Mouse (Mus musculus) right cerebral cortex, adult 18-20 months (tissue): ENCODE results near the gene Cerkl.

Experiments used
- DNase-seq: peaks from one replicate; pipeline ENCODE4 v3.0.0; 2022; ENCODE audit warnings: mixed read lengths

Cerkl gene

DNA sequence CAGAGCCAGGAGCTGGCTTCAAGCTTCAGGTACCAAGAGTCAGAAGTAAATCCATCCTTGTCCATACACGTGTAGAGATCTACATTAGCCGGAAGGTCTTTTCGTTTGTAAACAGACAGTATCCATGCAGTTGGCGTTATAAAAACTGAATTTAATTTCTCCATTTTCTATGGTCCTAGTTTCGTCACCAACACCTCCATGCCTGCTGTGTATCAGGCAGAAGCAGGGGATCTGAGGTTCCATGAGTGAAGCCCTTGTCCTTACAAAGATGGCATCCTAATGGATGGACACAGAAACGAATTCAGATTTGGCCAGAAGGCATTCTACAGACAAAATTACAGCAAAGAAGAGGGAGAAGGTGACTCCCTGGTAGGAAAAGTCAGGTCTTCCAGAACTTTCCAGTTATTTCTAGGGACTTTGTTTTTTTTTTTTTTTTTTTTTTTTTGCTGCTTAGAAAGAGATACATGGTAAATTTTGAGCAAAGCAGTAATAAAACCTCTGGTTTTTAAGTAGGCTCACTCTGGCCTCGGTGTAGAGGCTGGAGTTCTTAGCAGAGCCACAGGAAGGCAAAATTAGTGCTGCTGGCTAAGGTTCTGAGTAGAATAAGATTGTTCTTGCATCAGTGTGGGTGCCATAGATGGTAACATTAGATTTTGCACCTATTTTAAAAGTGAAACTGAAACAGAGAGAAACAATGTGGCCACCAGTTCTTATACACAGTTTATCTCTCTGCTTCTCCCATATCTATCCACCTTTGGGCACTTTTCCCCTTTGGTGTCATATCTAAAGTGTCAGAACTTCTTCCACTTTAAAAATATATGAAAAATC lies 85.0 kb downstream of the Cerkl start:
- no peak for DNase-seq

DNA sequence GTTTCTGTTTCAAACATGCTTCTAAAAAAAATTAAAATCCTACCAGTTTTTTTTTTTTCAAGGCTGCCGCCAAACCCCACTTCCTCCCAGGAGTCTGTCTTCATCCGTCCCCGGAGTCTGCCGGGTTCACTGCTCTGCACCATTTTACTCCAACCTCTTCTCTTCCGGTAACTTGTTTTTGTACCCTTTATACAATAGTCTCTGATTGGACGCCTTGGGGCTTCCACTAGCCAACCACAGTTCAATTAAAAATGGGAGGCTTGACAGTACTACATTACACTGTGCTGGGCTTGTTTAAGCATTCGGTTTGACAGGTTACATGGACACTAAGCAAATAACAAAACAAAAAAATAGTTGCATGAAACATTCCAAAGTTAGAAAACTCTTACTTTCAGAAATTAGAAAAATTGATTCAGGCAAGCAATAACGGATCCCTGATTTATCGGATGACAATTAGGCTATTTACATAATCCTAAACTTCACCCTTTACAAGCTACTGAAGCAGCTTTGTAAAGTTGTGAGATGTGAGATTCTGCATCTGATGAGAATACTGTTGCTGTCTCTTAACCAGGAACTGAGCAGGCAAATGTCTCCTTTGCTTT lies 85.8 kb downstream of the Cerkl start:
- no peak for DNase-seq

DNA sequence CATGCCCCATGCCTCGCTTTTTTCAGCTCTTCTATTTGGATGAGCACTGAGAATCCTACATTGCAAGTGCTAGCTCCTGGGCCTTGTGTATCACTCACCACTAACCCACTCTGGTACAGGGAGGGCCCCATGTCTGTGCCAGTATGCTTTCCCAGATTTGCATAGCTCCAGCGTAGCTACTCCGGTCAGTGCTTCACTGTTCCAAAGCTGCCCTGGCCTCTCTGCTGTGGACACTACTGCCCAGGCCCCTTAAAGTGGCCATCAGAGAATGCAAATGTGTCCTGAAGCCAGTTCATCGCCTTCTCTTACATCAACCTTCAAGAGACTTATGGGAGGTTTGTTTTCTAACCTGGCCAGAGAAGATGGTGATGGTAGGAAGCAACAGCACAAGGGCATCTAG lies 86.7 kb downstream of the Cerkl start:
- no peak for DNase-seq

DNA sequence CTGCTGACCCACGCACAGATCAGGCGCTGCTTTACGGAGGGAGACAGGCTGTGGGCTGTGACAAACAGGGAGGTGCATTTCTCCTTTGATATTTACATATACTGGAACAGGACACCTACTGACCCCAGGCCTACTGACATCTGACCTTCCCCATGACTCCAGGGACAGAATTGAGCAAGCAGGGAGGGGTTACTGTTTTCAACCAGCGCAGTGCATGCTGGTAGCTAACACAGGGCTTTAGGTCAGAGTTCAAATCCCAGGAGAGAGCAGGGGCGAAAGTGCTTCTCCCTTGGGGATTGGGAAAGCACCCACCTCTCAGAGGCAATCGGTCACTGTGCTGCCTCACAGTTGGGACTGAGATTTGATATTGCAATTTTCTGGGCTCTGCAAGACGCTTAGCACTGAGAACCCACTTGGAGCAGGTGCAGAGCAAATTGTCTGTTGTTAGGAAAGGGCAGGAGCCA lies 87.5 kb downstream of the Cerkl start:
- no peak for DNase-seq

DNA sequence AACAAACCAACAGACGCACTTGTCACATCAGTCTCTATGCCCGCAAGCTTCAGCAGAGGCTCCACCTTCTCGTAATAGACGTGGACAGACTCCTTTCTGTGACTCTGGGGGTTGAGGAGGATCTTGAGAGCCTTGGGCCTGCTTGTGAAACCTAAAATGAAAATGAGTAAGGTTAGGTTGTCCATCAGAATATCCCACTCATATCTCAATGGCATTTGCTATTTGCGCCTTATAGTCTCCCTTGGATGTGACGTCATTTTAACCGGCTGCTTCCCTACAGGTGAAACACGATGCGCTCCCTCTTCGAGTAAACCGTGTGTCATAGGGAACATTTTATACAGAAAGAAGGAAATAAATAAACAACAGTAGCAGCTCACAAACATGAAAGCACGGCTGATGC lies 87.9 kb downstream of the Cerkl start:
- no peak for DNase-seq

DNA sequence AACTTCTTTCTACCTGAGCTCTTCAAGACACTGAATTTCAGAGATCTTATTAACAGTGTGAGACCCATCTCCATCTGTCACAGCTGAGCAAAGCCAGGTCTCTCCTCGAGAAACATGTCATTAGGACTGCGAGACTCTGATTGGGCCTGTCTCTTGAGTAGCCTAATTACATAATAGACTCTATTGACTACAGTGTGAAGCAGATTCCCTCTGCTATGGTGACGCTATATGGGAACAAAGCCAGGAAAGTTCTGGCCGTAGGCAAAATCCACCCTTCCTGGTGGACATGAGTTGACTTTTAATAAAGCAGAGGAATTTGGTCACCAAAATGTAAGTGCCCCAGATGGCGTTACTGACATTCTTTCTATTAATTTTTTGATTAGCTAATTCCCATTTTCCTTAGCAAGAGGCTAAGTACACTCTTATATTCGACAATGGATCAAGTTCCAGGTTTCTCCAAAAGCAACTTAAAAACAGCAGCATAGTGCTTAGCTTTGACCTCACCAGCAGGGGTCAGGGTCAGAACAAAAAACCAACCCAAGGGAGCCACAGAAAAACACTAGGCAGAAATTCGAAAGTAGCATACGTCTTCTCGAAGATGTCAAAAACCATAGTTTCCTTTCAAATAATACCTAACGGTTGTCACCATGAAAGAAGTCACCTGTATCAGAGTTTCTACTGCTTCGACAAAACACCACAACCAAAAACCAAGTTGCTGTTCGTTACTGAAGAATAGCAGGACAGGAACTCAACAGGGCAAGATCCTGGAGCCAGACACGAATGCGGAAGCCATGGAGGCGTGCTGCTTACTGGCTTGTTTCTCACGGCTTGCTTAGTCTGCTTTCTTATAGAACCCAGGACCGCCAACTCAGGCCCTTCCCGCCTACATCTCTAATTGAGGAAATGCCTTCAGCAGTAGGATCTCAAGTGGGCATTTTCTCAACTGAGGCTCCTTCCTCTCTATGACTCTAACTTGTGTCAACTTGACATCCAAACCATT lies 88.8 kb downstream of the Cerkl start:
- DNase-seq, result no peak

DNA sequence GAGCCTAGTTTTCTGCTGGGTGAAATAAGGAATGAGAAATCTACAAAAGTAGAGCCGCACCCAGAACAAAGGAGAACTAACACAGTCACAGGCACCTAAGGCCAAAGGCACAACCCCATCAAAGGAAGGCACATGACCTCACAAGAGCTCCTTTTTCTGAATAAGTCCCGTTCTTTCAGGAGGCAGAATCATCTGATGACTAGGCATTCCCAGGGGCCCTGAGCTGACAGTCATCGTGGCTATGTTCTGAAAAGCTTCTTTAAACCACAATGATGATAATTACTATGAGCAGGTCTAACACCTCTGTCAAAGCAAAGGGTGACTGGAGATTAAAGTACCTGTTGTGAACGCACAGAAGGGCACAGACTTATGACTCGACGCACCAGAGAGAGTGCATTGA lies 92.7 kb downstream of the Cerkl start:
- no peak for DNase-seq

DNA sequence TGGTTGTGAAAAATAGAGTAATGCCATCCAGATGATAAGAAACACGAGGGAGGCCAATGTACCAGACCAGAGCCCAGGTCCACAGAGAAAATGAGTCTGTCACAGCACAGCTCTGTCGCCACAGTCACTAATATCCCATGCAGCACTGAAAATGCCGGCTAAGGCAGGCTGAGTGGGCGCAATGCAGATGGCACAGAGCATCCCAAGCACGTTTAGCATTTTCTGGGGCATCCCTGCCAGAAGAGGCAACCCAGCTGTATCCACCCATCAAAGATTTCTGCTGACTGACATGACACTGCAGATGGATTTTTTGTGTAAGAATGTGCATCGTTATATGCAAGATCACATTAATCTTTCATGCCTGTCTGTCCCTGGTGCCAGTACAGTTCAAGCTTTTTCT lies 94.6 kb downstream of the Cerkl start:
- DNase-seq, result peak; percentile 38

DNA sequence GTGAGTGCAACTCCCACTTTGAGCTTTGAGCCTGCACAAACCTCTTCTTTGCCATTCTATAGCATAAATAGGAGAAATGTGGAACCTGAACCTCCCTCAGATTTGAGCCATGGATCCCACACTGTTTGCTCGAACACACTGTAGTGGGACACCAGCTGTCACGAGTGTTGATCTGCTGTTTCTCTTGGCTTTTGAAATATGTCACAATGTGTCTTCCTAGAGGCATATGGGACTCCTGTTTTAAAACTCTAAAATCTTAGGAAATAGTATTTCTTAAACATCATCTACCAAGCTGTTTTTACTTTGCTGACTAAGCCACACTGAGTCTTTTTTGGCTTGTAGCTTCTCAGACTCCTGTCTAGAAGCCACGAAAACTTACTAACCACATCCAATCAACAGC lies 98.8 kb downstream of the Cerkl start:
- DNase-seq, result peak; percentile 36

DNA sequence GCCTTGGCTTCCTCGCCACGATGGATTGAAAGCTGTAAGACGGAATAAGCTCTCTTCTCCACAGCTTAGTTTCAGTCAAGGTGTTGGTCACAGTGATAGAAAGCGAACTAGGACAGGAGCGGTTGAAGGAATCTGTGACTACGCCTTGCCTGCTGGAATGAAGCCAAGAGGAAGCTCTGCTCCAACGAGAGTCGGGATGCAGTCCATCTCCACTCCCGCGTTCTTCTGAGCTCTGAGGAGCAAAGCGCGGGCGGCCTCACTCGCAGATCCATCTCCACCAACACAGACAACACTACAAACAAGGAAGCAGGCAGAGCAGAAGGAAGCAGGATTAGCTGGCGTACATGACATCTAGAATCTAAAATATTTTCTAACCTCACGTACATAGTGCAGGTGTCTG lies 101.8 kb downstream of the Cerkl start:
- DNase-seq, result peak; percentile 70

DNA sequence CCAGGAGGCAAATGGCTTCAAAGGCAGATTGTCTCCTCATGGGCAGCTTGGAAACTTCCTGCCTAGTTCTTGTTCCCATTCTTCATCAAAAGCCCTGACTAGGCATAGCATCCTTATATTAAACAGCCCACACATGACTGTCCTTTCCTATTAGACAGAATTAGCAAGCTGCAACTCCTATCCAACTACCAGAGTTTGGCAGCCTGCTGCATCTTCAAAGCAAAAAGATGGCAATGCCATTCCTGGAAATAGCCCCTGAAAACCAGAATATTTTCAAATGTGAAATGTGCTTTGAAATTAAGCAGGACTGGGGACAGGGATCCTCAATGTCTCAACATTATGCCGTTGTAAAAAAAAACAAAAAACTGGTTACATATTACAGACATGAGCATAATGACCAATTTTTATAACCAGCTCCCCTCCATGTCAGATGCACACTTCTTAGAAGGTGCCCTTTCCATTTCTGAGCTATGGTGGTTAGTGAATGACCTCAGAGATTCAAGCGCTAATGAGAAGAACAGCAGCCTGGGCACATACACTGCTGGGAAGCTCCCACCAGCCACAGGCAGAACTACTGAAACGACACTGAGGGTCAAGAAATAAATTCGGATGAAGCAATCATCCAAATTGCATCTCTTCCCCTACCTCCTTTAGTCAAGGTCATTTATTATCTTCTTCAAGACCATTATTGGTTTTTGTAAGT lies 104.3 kb downstream of the Cerkl start:
- DNase-seq, result no peak

DNA sequence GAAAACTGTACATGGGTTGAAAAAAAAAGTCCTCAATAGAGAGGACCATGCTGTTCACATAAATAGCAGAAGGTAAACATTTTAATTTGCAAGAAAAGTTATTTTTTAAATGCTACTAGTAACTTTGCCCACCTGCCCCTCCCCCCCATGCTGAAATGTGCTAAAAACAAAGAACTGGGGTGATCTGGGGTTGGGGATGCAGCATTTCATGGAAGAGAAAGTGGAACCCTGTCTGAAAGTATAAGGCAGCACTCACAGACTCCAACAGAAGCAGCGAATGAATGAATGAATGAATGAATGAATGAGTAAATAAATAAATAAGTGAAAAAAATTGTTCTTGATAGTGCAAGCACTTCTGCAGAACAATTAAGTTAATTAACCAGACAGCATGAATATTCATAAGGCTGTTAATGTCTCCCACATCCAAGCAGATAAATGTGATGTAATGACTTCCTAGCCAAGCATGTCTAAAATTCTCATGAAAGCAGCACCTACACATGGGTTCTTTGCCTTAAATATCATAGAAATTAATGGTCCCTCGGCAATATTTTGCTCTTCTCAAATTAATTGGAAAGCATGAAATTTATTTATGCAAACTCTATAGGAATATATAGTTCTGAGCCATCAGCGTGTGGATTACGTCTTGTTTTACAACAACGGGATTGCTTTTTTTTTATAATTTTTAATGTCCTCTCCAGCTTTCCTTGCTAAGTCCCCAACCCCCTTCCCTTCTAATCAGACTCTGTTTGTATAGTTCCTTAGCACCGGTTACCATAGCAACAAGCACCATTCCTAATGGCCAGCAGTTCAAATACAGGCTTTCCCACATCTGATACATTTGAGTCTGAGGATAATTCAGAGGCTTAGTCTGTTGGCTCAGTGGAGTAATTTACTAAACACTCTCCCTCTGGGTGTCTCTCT lies 105.1 kb downstream of the Cerkl start:
- no peak for DNase-seq

DNA sequence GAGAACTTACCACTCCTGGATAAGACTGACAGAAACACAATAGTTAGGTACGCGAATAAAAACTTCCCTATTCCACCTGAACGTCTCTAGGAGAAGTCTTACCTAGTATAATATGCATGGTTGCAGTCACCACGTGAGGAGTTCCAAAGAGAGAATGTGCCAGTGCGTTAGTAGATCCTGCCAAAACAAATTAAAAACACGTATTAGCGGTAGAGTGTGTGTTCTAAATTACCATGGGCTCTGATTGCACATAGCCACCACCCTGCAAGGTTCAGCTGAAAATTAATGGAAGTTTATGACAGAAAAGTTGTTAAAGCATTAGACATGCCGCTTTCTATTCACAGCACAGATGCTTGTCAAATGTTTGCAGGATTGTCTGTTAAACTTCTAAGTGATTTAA lies 113.5 kb downstream of the Cerkl start:
- no peak for DNase-seq

DNA sequence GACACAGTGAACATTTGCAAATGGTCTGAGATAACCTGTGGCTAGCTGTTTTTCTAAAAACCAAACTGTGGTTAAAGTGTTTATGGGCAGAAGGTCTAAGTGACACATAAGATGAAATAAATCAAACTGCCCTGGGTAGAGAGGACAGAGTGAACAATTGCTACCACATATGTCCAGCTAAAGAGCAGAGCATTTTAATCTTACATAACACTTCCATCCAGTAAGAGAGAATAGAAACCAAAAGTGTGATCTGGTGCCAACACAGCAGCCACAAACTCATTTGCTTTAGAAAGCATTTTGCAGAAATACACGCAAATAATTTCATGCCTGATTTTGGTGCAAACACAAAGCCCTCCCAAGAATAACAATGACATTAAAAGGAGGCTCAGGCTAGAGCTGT lies 117.6 kb downstream of the Cerkl start:
- DNase-seq, result no peak

DNA sequence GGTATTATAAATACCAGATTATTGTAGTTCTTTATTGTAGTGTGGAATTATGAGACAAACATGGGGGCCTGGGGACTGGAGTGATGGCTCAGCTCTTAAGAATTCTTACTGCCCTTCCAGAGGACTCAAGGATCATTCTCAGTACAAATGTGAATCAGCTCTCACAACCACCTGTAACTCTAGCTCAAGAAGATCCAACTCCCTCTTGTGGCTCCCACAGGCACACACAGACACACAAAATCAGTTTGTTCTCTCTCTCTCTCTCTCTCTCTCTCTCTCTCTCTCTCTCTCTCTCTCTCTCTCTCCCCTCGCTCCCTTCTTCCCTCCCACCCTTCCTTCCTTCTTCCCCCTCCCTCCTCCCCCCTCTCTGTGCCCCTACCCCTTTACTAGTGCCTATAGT lies 120.4 kb downstream of the Cerkl start:
- no peak for DNase-seq

DNA sequence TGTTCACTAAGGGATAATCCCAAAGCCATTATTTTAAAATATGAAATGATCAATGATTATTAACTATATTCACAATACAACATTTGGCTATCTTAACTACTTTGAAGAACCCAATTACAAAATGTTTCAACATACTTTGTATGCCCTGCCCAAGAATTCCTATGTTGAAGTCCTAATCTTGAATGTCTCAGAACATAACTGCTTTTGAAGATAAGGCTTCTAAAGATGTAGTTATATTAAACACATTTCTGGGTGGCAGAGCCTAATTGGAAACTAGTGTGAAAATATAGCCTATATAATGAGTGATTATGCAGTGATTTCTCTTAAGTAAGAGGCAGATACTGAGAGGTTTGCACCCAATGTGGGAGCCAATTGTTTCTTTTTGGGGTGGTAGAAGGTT lies 121.9 kb downstream of the Cerkl start:
- DNase-seq, result no peak

DNA sequence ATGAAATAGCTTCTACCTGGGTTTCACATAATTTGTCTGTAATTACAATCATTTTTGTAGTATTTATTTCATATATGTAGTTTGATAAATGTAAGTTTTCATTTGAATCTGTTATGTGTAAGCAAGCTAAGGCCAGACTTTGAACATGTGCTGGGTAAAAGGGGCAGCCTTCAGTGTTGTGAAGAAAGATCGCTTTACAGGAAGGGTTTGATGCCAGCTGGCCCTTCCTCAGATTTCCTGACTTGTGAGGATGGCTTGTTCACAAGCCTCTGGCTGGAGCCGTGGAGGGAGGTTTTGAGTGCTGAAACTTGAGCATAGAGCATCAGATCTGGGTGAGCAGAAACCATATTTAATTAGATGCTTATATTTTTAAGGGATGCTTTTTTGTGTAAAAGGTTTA lies 128.5 kb downstream of the Cerkl start:
- no peak for DNase-seq

DNA sequence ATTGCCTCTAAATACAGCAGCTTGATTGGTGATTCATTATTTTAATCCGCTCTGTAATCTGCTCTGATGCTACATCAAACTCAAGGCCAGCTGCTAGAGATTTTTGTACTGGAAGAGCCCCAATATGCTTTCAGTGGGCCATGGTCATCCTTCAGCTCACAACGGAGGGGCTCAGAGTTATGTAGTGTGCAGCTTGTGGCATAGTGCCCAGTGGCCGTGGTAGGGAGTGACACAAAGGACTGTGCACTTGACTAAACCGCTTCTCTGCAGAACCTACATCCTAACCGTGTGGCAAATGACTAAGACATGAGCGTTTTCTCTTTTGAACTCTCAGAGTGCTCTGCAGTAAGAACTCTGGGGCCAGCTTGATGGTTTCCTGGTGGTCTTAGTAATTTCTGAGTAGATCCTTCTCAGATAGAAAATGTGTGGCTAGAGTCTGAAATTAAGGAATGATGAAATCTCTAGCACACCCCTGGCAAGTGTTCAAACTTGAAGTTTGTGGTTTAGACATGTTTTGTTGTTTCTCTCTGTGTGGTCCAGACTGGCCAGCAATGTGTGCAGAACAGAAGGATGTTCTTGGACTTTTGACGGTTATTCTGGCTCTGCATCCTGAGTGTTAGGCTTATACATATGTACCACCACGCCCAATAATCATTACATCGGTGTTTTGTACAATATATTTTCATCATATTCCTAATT lies 140.3 kb downstream of the Cerkl start:
- no peak for DNase-seq

DNA sequence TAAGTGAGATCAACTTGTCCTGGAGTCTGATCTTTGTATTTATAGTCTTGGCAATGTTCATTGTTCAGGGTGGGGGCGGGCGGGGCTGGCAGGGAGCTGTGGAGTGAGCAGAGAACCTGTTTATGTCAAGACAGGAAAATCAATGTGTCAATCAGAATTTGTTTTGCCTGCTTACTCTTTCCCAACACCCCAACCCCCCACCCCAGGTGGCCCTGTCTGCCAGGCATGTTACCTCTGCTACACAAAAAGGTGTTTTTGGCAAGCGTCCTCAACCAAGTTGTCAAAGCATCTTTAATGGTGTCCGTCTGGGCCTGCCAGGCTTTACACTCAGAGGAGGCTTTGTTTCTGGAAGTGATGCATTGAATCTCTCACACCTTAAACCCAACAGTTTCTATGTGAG lies 141.5 kb downstream of the Cerkl start:
- no peak for DNase-seq

DNA sequence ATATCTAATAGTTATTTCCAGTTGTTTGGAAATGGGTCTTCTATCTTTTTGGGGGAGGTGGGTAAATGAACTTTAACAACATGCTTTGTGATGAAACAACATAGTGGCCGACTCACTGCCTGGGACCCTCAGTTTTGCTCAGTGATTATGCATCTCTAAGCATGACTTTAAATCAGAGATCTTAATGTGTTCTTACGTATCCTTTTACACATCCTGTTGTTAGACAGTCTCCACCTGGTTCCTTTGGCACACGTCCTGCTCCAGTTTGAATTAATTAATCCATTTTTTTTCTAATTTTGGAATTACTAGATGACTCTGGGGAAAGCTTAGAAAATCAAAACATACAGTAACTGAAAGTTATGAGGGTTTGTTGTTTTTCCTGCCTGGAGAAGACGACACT lies 144.1 kb downstream of the Cerkl start:
- no peak for DNase-seq
